In genomic region chr7:28950346-28951037, GRCm38 (mm10) we compare ENCODE assay signal across 15 mouse cellular contexts. TPM values are rescaled to one million over a fixed set of nuclear protein-coding genes. Genes with fewer than 3 reads are reported as not detected.
DNase-seq lines count a peak whose midpoint lies in the region; ATAC-seq lines count a peak whose summit lies in the region.
"Had no signal": no experiment of that assay in that cellular context is flagged by ENCODE, and none has a peak within 500 bp of the region (broad histone marks: within the 10 kb centered on the region; RNA-seq: fewer than 3 reads in every experiment).

No protein-coding gene starts in this region.

- no peak overlapping the region for H3K4me2 ChIP-seq in heart, embryonic 13.5 days
- H3K4me2 ChIP-seq in lung, embryonic 15.5 days = no peak overlapping the region
- no peak overlapping the region for H3K4me2 ChIP-seq in limb, embryonic 12.5 days
- H3K4me2 ChIP-seq: forebrain, embryonic 15.5 days; midbrain, embryonic 15.5 days had no signal

- no peaks in the 10 kb centered on the region for H3K27me3 ChIP-seq in heart, embryonic 13.5 days (replicated peaks)
- H3K27me3 ChIP-seq in lung, embryonic 15.5 days = no peaks in the 10 kb centered on the region
- H3K27me3 ChIP-seq in limb, embryonic 12.5 days = no peaks in the 10 kb centered on the region
- H3K27me3 ChIP-seq: forebrain, embryonic 15.5 days; midbrain, embryonic 15.5 days had no signal

- H3K27ac ChIP-seq in heart, embryonic 13.5 days (replicated peaks) = peak overlapping the region; percentile 99
- H3K27ac ChIP-seq in lung, embryonic 15.5 days = peak overlapping the region; percentile 78; the same call in 1 of the 2 replicates
- H3K27ac ChIP-seq in limb, embryonic 12.5 days = peak overlapping the region; percentile 97
- H3K27ac ChIP-seq: forebrain, embryonic 15.5 days; midbrain, embryonic 15.5 days had no signal

- peaks cover 100% of the 10 kb centered on the region for H3K4me1 ChIP-seq in heart, embryonic 13.5 days
- peaks cover 96% of the 10 kb centered on the region for H3K4me1 ChIP-seq in lung, embryonic 15.5 days
- peaks cover 96% of the 10 kb centered on the region for H3K4me1 ChIP-seq in limb, embryonic 12.5 days (replicated peaks)

- no peak for DNase-seq in heart, adult 8-10 months (ENCODE audit: low spot score)
- DNase-seq in lung, postnatal 10 days = no peak
- no peak for DNase-seq in embryo, embryonic 11 days
- DNase-seq in testis, postnatal 10 days (ENCODE audit: low spot score) = no peak
- no peak for DNase-seq in thymus, postnatal 10 days (ENCODE audit: low spot score in 2 of 2)
- DNase-seq: adrenal gland, postnatal 14 days; cerebellum, postnatal 25 days; heart, postnatal 36 days; kidney, postnatal 4 days; right cerebral cortex, postnatal 25 days had no signal

- H3K36me3 ChIP-seq in heart, embryonic 13.5 days = peaks cover 31% of the 10 kb centered on the region
- no peaks in the 10 kb centered on the region for H3K36me3 ChIP-seq in lung, embryonic 15.5 days
- peaks cover 16% of the 10 kb centered on the region; the same call in 1 of the 2 replicates for H3K36me3 ChIP-seq in limb, embryonic 12.5 days
- H3K36me3 ChIP-seq: forebrain, embryonic 15.5 days; midbrain, embryonic 15.5 days had no signal

- 0 out of 2 replicates have a peak overlapping the region, but pooled peaks have one; percentile 2 for H3K9ac ChIP-seq in heart, embryonic 13.5 days
- no peak overlapping the region for H3K9ac ChIP-seq in lung, embryonic 15.5 days
- H3K9ac ChIP-seq in limb, embryonic 12.5 days (replicated peaks) = no peak overlapping the region
- H3K9ac ChIP-seq: forebrain, embryonic 15.5 days; midbrain, embryonic 15.5 days had no signal

- H3K9me3 ChIP-seq in heart, embryonic 13.5 days = no peaks in the 10 kb centered on the region
- no peaks in the 10 kb centered on the region for H3K9me3 ChIP-seq in lung, embryonic 15.5 days
- H3K9me3 ChIP-seq in limb, embryonic 12.5 days = no peaks in the 10 kb centered on the region
- H3K9me3 ChIP-seq: forebrain, embryonic 15.5 days; midbrain, embryonic 15.5 days had no signal

- no peak overlapping the region for H3K4me3 ChIP-seq in heart, embryonic 13.5 days
- no peak overlapping the region for H3K4me3 ChIP-seq in lung, embryonic 15.5 days
- no peak overlapping the region for H3K4me3 ChIP-seq in limb, embryonic 12.5 days (replicated peaks)
- H3K4me3 ChIP-seq: forebrain, embryonic 15.5 days; midbrain, embryonic 15.5 days had no signal

- 85% methylated on average over 10 of the region's 10 CpGs for WGBS in heart, embryonic 13.5 days
- WGBS in lung, embryonic 15.5 days = 83% methylated on average over 10 of the region's 10 CpGs
- 69% methylated on average over 10 of the region's 10 CpGs for WGBS in limb, embryonic 12.5 days

- no peak for ATAC-seq in heart, embryonic 13.5 days (ENCODE audit: extremely low read depth, insufficient number of reproducible peaks, low FRiP score, low TSS enrichment)
- ATAC-seq in lung, embryonic 15.5 days (ENCODE audit: borderline replicate concordance, extremely low read depth, low FRiP score, low TSS enrichment) = no peak
- no peak for ATAC-seq in limb, embryonic 12.5 days (ENCODE audit: insufficient number of reproducible peaks, insufficient read depth, low FRiP score, low TSS enrichment, low read depth)
- ATAC-seq: forebrain, embryonic 15.5 days; midbrain, embryonic 15.5 days had no signal

RNA-seq across cellular contexts. Expression of gene Actn4, which starts 11.6 kb away (rescaled TPM):
- polyA plus RNA-seq in heart, embryonic 13.5 days (2015; fragmentation: Nextera tagmentation; extraction: Ambion mirVana) = 259 and 266 TPM in 2 replicates
- total RNA-seq in heart, adult 8-10 months (2022) = 10 to 100 TPM; 57.8 to 82.0 (median 75.8) TPM
- 287 and 302 TPM in 2 replicates for polyA plus RNA-seq in lung, embryonic 15.5 days (2015; fragmentation: Nextera tagmentation; extraction: Ambion mirVana)
- polyA plus RNA-seq in limb, embryonic 12.5 days (2016; fragmentation: Nextera tagmentation; extraction: Ambion mirVana) = 269 and 283 TPM in 2 replicates

RNA-seq across cellular contexts. Expression of gene Eif3k, which starts 31.2 kb away (rescaled TPM):
- polyA plus RNA-seq in heart, embryonic 13.5 days (2015; fragmentation: Nextera tagmentation; extraction: Ambion mirVana) = 257 and 300 TPM in 2 replicates
- 100 to 1,000 TPM; 152 to 167 (median 158) TPM for total RNA-seq in heart, adult 8-10 months (2022)
- polyA plus RNA-seq in lung, embryonic 15.5 days (2015; fragmentation: Nextera tagmentation; extraction: Ambion mirVana) = 360 and 364 TPM in 2 replicates
- polyA plus RNA-seq in limb, embryonic 12.5 days (2016; fragmentation: Nextera tagmentation; extraction: Ambion mirVana) = 438 and 440 TPM in 2 replicates

RNA-seq across cellular contexts. Expression of gene Map4k1, which starts 31.4 kb away (rescaled TPM):
- polyA plus RNA-seq in heart, embryonic 13.5 days (2015; fragmentation: Nextera tagmentation; extraction: Ambion mirVana) = 3.4 and 5.3 TPM in 2 replicates
- total RNA-seq in heart, adult 8-10 months (2022) = 1 to 10 TPM in 1 of 4 experiments, under 1 TPM in 3; 0.50 to 1.1 (median 0.74) TPM
- 7.4 and 9.8 TPM in 2 replicates for polyA plus RNA-seq in lung, embryonic 15.5 days (2015; fragmentation: Nextera tagmentation; extraction: Ambion mirVana)
- polyA plus RNA-seq in limb, embryonic 12.5 days (2016; fragmentation: Nextera tagmentation; extraction: Ambion mirVana) = 10.9 and 11.9 TPM in 2 replicates
